Mouse (Mus musculus): ENCODE measurements around the gene Mcm8. TPM values are rescaled to one million over a fixed set of nuclear protein-coding genes. Genes with fewer than 3 reads are reported as not detected.
A peak's percentile ranks its signal among the peaks of the same experiment; 100 is the strongest.

Gene Mcm8
- polyA plus RNA-seq, 1 experiment from 2014 or later, result 10.0 TPM

DNA sequence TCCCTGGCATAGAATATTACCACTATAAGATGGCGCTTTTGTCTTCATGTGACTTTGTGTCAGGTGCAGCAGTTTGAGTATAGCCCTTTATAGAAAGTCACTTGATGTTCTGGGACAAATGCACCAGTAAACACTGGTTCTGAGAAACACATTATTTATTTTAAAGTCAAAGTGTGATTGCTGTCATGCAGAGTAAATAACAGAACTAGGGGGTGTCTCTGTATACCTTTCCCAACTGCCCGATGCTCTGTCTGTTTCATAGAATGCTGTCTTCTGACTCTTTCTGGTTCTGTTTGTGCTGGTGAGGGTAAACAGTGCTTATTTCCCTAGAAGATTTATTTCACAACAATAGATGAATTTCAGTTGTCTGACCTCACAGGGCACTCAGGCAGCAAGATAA is 47.4 kb downstream of the Mcm8 start:
- peaks cover 8% of the 10 kb centered on the region for H3K36me3 ChIP-seq (ENCODE audit: control insufficient read depth, insufficient read depth)
- no peak overlapping the region for H3K9ac ChIP-seq (ENCODE audit: low read length)
- no peak for ATAC-seq (replicated peaks; ENCODE audit: extremely low read depth, insufficient read depth, low FRiP score)
- H3K4me3 ChIP-seq (ENCODE audit: low read length), result no peak overlapping the region
- no peak overlapping the region for H3K4me2 ChIP-seq (ENCODE audit: low read depth, low read length)
- WGBS, result 95% methylated on average over 2 of the region's 2 CpGs
- H3K4me1 ChIP-seq (ENCODE audit: control insufficient read depth, insufficient read depth, low read length), result peaks cover 8% of the 10 kb centered on the region
- H3K9me3 ChIP-seq (replicated peaks; ENCODE audit: control insufficient read depth, low read length), result no peaks in the 10 kb centered on the region
- no peaks in the 10 kb centered on the region for H3K27me3 ChIP-seq (ENCODE audit: control insufficient read depth, insufficient read depth, low read length)
- no peak overlapping the region for H3K27ac ChIP-seq (ENCODE audit: low read length)

DNA sequence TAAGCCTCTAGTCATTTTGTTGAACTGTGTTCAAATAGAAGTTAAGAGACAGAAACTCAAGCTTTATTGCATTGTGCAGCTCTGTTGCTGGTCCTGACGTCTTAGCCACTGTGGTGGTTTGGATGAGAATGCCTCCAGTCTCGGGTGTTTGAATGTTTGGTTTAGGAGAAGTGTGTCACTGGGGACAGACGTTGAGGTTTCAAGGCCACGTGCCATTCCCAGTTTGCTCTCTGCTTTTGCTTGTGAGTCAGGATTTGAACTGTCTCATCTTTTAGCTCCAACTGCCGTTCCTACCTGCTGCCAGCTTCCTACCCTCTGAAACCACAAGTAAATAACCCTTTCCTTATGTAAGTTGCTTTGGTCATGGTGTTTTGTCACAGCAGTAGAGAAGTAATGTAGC is 51.6 kb downstream of the Mcm8 start:
- H3K4me1 ChIP-seq (ENCODE audit: control insufficient read depth, insufficient read depth, low read length), result no peaks in the 10 kb centered on the region
- H3K9me3 ChIP-seq (replicated peaks; ENCODE audit: control insufficient read depth, low read length), result no peaks in the 10 kb centered on the region
- H3K27ac ChIP-seq (ENCODE audit: low read length), result no peak overlapping the region
- H3K4me3 ChIP-seq (ENCODE audit: low read length), result no peak overlapping the region
- peaks cover 8% of the 10 kb centered on the region for H3K36me3 ChIP-seq (ENCODE audit: control insufficient read depth, insufficient read depth)
- ATAC-seq (replicated peaks; ENCODE audit: extremely low read depth, insufficient read depth, low FRiP score), result no peak
- no peaks in the 10 kb centered on the region for H3K27me3 ChIP-seq (ENCODE audit: control insufficient read depth, insufficient read depth, low read length)
- no peak overlapping the region for H3K9ac ChIP-seq (ENCODE audit: low read length)
- H3K4me2 ChIP-seq (ENCODE audit: low read depth, low read length), result no peak overlapping the region
- WGBS, result 64% methylated on average over 5 of the region's 5 CpGs

DNA sequence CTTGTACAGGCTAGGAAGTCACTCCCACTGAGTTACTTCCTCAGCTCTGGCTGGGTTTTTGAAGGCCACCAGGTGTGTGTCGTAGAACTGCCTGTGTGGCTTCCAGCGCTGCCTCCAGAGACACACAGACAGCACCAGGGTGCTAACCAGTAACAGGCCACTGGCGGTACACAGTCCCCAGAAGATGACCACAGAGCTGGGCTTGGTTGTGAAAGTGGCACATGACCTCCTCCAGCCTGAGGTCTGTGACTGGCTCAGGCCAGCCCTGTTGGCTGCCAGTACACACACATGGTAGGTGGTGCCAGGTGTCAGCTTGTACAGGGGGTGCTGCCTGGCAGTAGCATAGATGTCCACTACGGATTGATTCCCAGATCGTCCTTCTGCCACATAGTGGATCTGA is 53.7 kb downstream of the Mcm8 start:
- Histone ChIP-seq H3K4me3 (ENCODE audit: low read length) (no peak overlapping the region), H3K27ac (ENCODE audit: low read length) (no peak overlapping the region), H3K4me1 (ENCODE audit: control insufficient read depth, insufficient read depth, low read length) (no peaks in the 10 kb centered on the region), H3K4me2 (ENCODE audit: low read depth, low read length) (no peak overlapping the region), H3K36me3 (ENCODE audit: control insufficient read depth, insufficient read depth) (peaks cover 2% of the 10 kb centered on the region), H3K9me3 (replicated peaks; ENCODE audit: control insufficient read depth, low read length) (no peaks in the 10 kb centered on the region), H3K27me3 (ENCODE audit: control insufficient read depth, insufficient read depth, low read length) (no peaks in the 10 kb centered on the region), H3K9ac (ENCODE audit: low read length) (no peak overlapping the region)
- no peak for ATAC-seq (replicated peaks; ENCODE audit: extremely low read depth, insufficient read depth, low FRiP score)
- 83% methylated on average over 5 of the region's 5 CpGs for WGBS

DNA sequence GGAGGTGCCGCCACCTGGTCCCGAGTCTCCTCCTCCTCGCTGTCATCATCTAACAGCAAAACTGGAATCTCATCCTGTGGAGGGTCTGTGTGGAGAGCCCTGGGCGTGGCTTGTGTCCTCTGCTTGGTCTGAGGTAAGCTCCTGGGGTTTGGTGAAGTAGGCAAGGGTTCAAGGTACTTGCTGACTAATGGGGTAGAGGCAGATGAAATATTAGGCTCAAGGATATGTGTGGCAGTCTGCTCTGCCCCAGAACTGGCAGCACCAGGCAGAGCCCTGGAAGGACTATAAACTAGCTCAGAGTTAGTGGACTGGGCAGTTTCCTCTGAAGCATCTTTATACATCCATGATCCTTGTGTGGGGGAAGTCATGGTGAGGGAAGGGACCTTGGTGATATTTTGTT is 54.3 kb downstream of the Mcm8 start:
- Histone ChIP-seq H3K4me2 (ENCODE audit: low read depth, low read length) (no peak overlapping the region), H3K9me3 (replicated peaks; ENCODE audit: control insufficient read depth, low read length) (no peaks in the 10 kb centered on the region), H3K27ac (ENCODE audit: low read length) (no peak overlapping the region), H3K9ac (ENCODE audit: low read length) (no peak overlapping the region), H3K27me3 (ENCODE audit: control insufficient read depth, insufficient read depth, low read length) (no peaks in the 10 kb centered on the region; the same call in 1 of the 2 replicates), H3K4me3 (ENCODE audit: low read length) (no peak overlapping the region), H3K4me1 (ENCODE audit: control insufficient read depth, insufficient read depth, low read length) (no peaks in the 10 kb centered on the region), H3K36me3 (ENCODE audit: control insufficient read depth, insufficient read depth) (no peaks in the 10 kb centered on the region; the same call in 1 of the 2 replicates)
- 69% methylated on average over 4 of the region's 4 CpGs for WGBS
- no peak for ATAC-seq (replicated peaks; ENCODE audit: extremely low read depth, insufficient read depth, low FRiP score)

DNA sequence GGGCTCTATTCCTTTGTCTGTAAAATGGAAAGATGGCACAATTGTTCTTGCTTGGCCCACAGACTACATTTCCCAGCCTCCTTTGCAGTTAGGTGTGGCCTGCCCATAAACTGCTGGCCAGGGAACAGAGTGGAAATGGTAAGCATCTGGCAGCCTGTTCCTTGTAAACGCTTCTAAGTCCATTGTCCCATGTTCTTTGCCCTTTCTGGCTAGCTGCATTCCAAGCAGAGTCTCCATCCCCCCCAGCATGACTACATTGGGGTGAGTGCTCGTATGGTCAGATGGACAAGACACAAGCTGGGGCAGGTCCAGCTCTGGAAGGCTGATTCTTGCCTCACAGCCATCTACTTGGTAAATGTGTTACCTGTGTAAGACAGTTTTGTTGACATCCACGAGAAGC is 55.7 kb downstream of the Mcm8 start:
- Histone ChIP-seq H3K27me3 (ENCODE audit: control insufficient read depth, insufficient read depth, low read length) (peaks cover 2% of the 10 kb centered on the region), H3K4me2 (ENCODE audit: low read depth, low read length) (no peak overlapping the region), H3K9ac (ENCODE audit: low read length) (no peak overlapping the region), H3K4me3 (ENCODE audit: low read length) (no peak overlapping the region), H3K27ac (ENCODE audit: low read length) (no peak overlapping the region), H3K36me3 (ENCODE audit: control insufficient read depth, insufficient read depth) (no peaks in the 10 kb centered on the region; the same call in 1 of the 2 replicates), H3K4me1 (ENCODE audit: control insufficient read depth, insufficient read depth, low read length) (no peaks in the 10 kb centered on the region), H3K9me3 (replicated peaks; ENCODE audit: control insufficient read depth, low read length) (no peaks in the 10 kb centered on the region)
- no peak for ATAC-seq (replicated peaks; ENCODE audit: extremely low read depth, insufficient read depth, low FRiP score)
- WGBS, result 66% methylated on average over 3 of the region's 3 CpGs

DNA sequence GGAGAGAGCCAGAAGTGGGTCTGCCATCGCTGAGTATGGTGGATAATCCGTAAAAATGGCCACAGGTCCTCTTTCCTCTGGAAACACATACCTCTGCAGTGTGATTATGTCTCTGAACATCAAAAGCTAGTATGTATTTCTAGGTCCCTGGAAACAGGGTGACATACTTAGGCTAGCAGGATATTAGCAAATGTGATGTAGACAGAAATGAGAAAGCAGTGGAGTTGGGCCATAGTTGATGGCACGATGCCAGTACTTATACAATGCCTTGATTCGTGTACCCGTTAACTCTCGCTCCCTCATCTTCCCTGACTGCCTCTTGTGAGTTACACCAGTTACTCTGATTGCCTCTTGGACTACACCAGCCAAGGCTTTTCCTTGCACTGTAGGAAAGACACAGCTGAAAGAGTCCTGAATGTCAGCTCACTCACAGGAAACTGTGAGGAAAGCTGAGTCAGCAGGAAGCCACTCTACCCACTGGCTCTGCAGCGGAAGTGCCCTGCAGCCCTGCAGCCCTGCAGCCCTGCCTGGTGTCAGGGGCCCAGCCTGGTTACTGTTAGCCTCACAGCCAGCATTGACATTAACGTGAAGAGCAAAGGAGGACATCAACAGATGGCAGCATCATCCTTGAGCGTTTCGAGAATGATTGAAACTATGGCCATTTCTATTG is 57.9 kb downstream of the Mcm8 start:
- no peak overlapping the region for H3K4me3 ChIP-seq (ENCODE audit: low read length)
- no peak overlapping the region for H3K4me2 ChIP-seq (ENCODE audit: low read depth, low read length)
- ATAC-seq (replicated peaks; ENCODE audit: extremely low read depth, insufficient read depth, low FRiP score), result no peak
- no peaks in the 10 kb centered on the region; the same call in 1 of the 2 replicates for H3K4me1 ChIP-seq (ENCODE audit: control insufficient read depth, insufficient read depth, low read length)
- WGBS, result 71% methylated on average over 10 of the region's 10 CpGs
- H3K36me3 ChIP-seq (ENCODE audit: control insufficient read depth, insufficient read depth), result no peaks in the 10 kb centered on the region
- peaks cover 20% of the 10 kb centered on the region for H3K27me3 ChIP-seq (ENCODE audit: control insufficient read depth, insufficient read depth, low read length)
- H3K9ac ChIP-seq (ENCODE audit: low read length), result no peak overlapping the region
- no peak overlapping the region for H3K27ac ChIP-seq (ENCODE audit: low read length)
- no peaks in the 10 kb centered on the region for H3K9me3 ChIP-seq (replicated peaks; ENCODE audit: control insufficient read depth, low read length)

DNA sequence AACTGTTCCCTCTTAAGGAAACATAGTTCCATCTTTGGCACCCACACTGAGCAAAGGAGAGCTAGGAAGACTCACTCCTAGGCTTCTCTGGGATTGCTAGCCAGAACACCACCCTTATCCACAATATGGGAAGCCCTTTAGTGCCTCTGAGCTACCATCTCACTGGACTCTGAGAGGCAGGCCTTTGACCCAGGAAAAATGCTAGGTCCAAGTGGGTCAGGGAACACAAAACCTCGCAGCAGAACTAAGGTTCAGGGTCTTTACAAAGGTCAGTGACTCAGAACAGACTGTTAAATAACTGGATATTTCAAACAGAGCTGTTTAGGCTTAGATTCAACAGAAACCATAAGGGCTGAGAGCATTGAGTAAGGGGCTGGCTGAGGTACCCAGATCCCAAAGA is 61.0 kb downstream of the Mcm8 start:
- 56% methylated on average over 1 of the region's 1 CpGs for whole genome bisulfite sequencing
- Histone ChIP-seq H3K4me3 (ENCODE audit: low read length) (no peak overlapping the region), H3K36me3 (ENCODE audit: control insufficient read depth, insufficient read depth) (no peaks in the 10 kb centered on the region), H3K4me2 (ENCODE audit: low read depth, low read length) (no peak overlapping the region), H3K9ac (ENCODE audit: low read length) (no peak overlapping the region), H3K27ac (ENCODE audit: low read length) (no peak overlapping the region), H3K27me3 (ENCODE audit: control insufficient read depth, insufficient read depth, low read length) (peaks cover 48% of the 10 kb centered on the region), H3K9me3 (replicated peaks; ENCODE audit: control insufficient read depth, low read length) (no peaks in the 10 kb centered on the region), H3K4me1 (ENCODE audit: control insufficient read depth, insufficient read depth, low read length) (peaks cover 7% of the 10 kb centered on the region)
- no peak for ATAC-seq (replicated peaks; ENCODE audit: extremely low read depth, insufficient read depth, low FRiP score)

DNA sequence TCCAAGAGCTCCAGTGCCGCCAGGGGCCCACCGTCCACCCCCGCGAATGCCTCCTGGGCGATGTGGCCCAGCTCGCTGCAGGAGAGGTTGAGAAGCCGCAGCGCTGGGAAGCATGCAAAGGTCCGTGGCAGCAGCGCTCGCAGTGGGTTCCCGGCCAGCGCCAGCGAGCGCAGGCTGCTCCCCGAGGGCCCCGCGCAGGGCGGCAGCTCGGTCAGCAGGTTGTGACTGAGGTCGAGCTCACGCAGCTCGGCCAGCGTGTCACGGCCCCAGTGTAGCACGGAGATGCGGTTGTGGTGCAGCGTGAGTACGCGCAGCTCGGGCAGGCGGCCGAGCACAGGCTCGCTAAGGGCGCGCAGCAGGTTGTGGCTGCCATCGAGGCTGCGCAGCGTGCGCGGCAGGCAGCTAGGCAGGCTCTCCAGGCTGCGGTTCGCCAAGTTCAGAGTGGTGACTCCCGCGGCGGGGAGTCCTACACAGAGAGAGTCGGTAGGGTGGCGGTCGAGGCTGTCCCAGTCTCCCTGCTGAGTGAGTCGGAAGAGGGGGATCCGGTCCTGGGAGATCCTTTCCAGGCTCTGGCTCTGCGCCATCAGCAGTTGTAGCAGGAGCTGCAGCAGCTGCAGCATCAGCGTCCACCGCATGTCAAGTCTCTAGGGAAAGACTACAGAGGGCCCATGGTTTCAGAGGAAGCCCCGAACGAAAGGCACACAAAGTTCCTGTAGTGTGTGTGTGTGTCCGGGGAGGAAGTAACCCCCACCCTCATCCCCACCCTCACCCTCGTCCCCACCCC is 63.5 kb downstream of the Mcm8 start:
- no peaks in the 10 kb centered on the region for H3K9me3 ChIP-seq (replicated peaks; ENCODE audit: control insufficient read depth, low read length)
- ATAC-seq (replicated peaks; ENCODE audit: extremely low read depth, insufficient read depth, low FRiP score), result peak; percentile 50
- WGBS, result under 1% methylated on average over 58 of the region's 58 CpGs
- peaks cover 49% of the 10 kb centered on the region for H3K27me3 ChIP-seq (ENCODE audit: control insufficient read depth, insufficient read depth, low read length)
- H3K4me3 ChIP-seq (ENCODE audit: low read length), result peak overlapping the region; percentile 61
- H3K4me2 ChIP-seq (ENCODE audit: low read depth, low read length), result peak overlapping the region; percentile 94
- peak overlapping the region; percentile 62 for H3K9ac ChIP-seq (ENCODE audit: low read length)
- peaks cover 7% of the 10 kb centered on the region for H3K4me1 ChIP-seq (ENCODE audit: control insufficient read depth, insufficient read depth, low read length)
- H3K27ac ChIP-seq (ENCODE audit: low read length), result no peak overlapping the region
- H3K36me3 ChIP-seq (ENCODE audit: control insufficient read depth, insufficient read depth), result no peaks in the 10 kb centered on the region
